Mouse (Mus musculus) hindbrain, embryonic 13.5 days (tissue): ENCODE measurements around the gene Pik3c2a. TPM values are rescaled to one million over a fixed set of nuclear protein-coding genes. Genes with fewer than 3 reads are reported as not detected.

ENCODE experiments used
- ATAC-seq: fragments of 200-750 bp; cut with Nextera tagmentation; 2 replicates; pipeline ENCODE4 v1.8.0; 2017; ENCODE audit warnings: moderate TSS enrichment; ENCODE audit not compliant: low FRiP score
- H3K27ac ChIP-seq: fragments of 300-500 bp; sonication (generic); 2 replicates; pipeline ENCODE4 v1.5.1; 2015; ENCODE audit warnings: inconsistent platforms, mild to moderate bottlenecking, moderate library complexity
- H3K27me3 ChIP-seq: fragments of 300-500 bp; sonication (generic); 2 replicates; pipeline ENCODE4 v1.6.1; 2015; ENCODE audit warnings: mild to moderate bottlenecking, inconsistent platforms
- H3K36me3 ChIP-seq: fragments of 300-500 bp; sonication (generic); 2 replicates; pipeline ENCODE4 v1.6.1; 2015; ENCODE audit warnings: mild to moderate bottlenecking, inconsistent platforms
- H3K4me1 ChIP-seq: fragments of 300-500 bp; sonication (generic); replicated peaks from 2 replicates; pipeline ENCODE4 v1.6.1; 2015; ENCODE audit warnings: inconsistent platforms
- H3K4me2 ChIP-seq: fragments of 300-500 bp; sonication (generic); 2 replicates; pipeline ENCODE4 v1.6.1; 2015; ENCODE audit warnings: inconsistent platforms, mild to moderate bottlenecking, moderate library complexity
- H3K4me3 ChIP-seq: fragments of 300-500 bp; sonication (generic); 2 replicates; pipeline ENCODE4 v1.5.1; 2015; ENCODE audit warnings: mild to moderate bottlenecking, inconsistent platforms
- H3K9ac ChIP-seq: fragments of 300-500 bp; sonication (generic); 2 replicates; pipeline ENCODE4 v1.6.1; 2015; ENCODE audit warnings: mild to moderate bottlenecking, inconsistent platforms
- H3K9me3 ChIP-seq: fragments of 300-500 bp; sonication (generic); 2 replicates; pipeline ENCODE4 v1.6.1; 2016; ENCODE audit warnings: inconsistent platforms
- WGBS: fragments of 180-500 bp; shearing (Covaris S2); methylation state at CpG from one replicate; pipeline ENCODE4 v1.1.7; 2015; 5-methylcytosine and 5-hydroxymethylcytosine counted together
- polyA plus RNA-seq: library from polyadenylated mRNA; unstranded; fragments of >200 nt; fragmentation: Nextera tagmentation; extraction: Ambion mirVana; gene quantifications from 2 replicates; pipeline ENCODE4 v1.2.1, GENCODE M21; 2015

Gene Pik3c2a
- polyA plus RNA-seq, 1 experiment from 2014 or later: 17.1 TPM

DNA sequence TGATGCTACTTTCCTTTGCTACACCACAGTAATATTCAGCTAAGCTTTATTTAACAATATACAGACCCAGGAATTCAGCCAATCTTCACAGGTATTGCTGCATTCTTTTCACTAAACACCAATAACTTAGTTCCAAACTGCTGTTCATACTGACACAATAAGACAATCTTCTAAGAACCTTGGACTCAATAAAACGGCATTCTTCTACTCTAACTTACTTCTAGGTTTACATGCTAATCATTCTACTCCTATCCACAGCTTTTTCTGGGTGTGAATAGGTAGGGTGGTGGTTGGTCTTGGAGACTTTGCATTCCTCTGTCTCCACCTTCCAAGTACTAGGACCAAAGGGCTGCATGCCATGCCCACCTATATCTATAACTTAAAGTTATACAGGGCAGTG is 69.0 kb downstream of the Pik3c2a start:
- 95% methylated on average over 1 of the region's 1 CpGs for WGBS

DNA sequence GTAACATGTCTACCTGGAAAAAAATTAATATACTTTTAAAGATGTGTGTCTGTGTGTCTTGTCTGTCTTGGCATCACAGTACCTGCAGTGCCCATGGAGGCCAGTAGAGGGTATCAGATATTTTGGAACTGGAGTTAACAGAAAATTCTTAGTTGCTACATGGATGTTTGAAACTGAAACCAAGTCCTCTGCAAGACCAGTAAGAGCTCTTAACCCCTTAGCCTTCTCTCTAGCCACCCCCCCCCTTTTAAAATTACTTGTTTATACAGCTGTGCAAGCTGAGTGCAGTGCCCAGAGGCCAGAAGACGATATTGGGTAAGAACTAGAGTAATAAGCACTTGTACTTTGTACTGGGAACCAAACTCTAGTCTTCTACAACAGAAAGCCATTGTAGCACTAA is 107.0 kb downstream of the Pik3c2a start:
- H3K36me3 ChIP-seq: peaks cover 23% of the 10 kb centered on the region
- H3K4me3 ChIP-seq: no peak overlapping the region
- H3K4me2 ChIP-seq: no peak overlapping the region
- no peak for ATAC-seq
- no peaks in the 10 kb centered on the region for H3K27me3 ChIP-seq
- no peaks in the 10 kb centered on the region for H3K9me3 ChIP-seq
- 88% methylated on average over 1 of the region's 1 CpGs for WGBS
- no peak overlapping the region for H3K9ac ChIP-seq
- peaks cover 21% of the 10 kb centered on the region for H3K4me1 ChIP-seq
- H3K27ac ChIP-seq: no peak overlapping the region

More for the DNA sequence above, 69.0 kb downstream of the Pik3c2a start:
- Histone ChIP-seq H3K36me3 (peaks cover 32% of the 10 kb centered on the region), H3K27ac (no peak overlapping the region), H3K4me1 (no peaks in the 10 kb centered on the region), H3K4me3 (no peak overlapping the region), H3K9me3 (no peaks in the 10 kb centered on the region), H3K9ac (no peak overlapping the region), H3K4me2 (no peak overlapping the region), H3K27me3 (no peaks in the 10 kb centered on the region)
- no peak for ATAC-seq

DNA sequence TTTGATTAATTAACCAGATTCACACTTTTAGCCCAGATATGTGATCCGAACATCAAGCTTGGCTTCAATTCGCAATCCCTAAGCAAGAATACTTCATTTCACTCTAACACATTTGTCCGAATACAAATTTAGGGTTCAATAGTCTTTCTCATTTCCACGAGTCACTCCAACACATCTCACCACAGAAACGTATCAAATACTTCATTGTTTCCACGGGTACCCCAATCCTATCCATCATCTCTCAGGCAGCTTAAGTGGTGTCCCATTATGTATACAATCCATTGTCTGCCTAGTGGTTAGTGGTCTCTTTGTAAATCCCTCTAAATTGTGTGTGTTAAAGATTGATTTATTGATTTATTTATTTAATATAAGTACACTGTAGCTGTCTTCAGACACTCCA is 108.1 kb downstream of the Pik3c2a start:
- peaks cover 21% of the 10 kb centered on the region for H3K4me1 ChIP-seq
- no peaks in the 10 kb centered on the region for H3K27me3 ChIP-seq
- ATAC-seq: no peak
- peak overlapping the region; percentile 75 for H3K4me2 ChIP-seq
- 74% methylated on average over 6 of the region's 6 CpGs for WGBS
- H3K9me3 ChIP-seq: no peaks in the 10 kb centered on the region
- H3K36me3 ChIP-seq: peaks cover 30% of the 10 kb centered on the region
- no peak overlapping the region for H3K27ac ChIP-seq
- no peak overlapping the region; the same call in 1 of the 2 replicates for H3K4me3 ChIP-seq
- no peak overlapping the region for H3K9ac ChIP-seq

DNA sequence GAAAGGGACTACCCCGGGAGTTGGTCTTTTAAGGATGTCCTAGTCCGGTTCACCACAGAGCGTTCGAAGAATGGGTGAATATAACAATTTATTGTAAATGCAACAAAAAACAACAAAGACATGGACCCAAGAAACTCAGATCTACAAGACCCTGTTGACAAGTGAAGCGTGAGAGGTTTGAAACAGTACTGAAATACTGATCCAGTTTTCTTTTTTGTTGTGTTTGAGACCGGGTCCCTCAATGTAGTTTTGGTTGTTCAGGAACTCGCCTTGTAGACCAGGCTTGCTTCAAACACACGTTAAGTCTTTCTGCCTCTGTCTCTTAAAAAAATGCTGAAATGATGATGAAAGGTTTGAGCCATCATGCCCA is 108.6 kb downstream of the Pik3c2a start:
- Histone ChIP-seq H3K9ac (peak overlapping the region; percentile 97), H3K4me2 (peak overlapping the region; percentile 75), H3K4me1 (peaks cover 21% of the 10 kb centered on the region), H3K27ac (peak overlapping the region; percentile 76), H3K27me3 (no peaks in the 10 kb centered on the region), H3K4me3 (peak overlapping the region; percentile 90), H3K36me3 (peaks cover 35% of the 10 kb centered on the region), H3K9me3 (no peaks in the 10 kb centered on the region)
- no peak for ATAC-seq
- 26% methylated on average over 8 of the region's 8 CpGs for WGBS

DNA sequence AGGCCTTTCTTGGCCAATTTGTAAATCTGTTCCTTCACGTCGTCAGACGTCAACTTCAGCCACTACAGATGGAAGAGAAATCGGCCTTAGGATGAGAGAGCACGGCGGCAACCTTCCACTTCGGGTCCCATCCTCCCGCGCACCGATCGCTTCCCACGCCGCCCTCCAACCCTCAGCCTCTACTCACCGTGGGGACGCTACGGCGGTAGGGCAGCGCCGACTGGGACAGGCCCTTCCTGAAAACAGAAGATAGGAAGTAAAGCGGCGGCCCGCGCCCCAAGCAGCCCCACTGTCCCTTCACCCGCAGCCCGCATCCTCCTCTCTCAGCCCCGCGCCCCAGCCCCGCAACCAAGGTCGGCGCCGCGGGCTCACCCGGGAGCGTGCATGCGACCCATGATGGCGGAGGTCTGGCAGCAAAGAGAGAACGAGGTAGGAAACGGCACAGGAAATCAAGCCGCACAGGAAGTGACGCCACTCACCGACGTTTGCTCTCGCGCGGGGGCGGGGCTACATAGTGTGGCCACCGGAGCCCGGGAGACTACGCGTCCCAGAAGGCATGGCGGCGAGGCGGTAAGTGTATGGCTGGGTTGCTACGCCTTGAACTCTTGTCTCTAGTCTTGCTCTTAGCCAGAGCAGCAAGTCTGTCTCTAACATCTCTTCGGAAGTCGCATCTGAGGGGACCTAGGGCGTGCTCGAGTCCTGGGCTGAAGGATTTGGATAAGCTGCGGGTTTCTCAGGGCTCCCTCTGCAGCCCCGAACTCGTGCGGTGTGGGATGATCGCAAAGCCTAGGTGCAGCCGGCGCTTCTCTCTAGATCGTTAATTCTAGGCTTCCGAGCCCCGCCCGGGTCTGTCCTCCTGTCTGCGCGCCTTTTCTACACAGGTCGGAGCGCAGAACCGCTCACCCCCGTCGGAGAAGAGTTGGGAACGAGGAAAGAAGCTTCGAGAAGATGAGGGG is 109.3 kb downstream of the Pik3c2a start, which contains the start of gene Rps13:
Rps13 (minus strand) TSS at position 483 of the 956 bp plus-strand sequence.
- Histone ChIP-seq H3K4me3 (peak within 1 kb of the TSS; percentile 90), H3K27ac (peak within 1 kb of the TSS; percentile 92), H3K27me3 (no peaks in the 10 kb centered on the region), H3K36me3 (peaks cover 37% of the 10 kb centered on the region), H3K9me3 (no peaks in the 10 kb centered on the region), H3K9ac (peak within 1 kb of the TSS; percentile 97), H3K4me1 (peaks cover 21% of the 10 kb centered on the region), H3K4me2 (peak within 1 kb of the TSS; percentile 75)
- WGBS: under 1% methylated on average over 78 of the region's 78 CpGs
- peak; percentile 99 for ATAC-seq

DNA sequence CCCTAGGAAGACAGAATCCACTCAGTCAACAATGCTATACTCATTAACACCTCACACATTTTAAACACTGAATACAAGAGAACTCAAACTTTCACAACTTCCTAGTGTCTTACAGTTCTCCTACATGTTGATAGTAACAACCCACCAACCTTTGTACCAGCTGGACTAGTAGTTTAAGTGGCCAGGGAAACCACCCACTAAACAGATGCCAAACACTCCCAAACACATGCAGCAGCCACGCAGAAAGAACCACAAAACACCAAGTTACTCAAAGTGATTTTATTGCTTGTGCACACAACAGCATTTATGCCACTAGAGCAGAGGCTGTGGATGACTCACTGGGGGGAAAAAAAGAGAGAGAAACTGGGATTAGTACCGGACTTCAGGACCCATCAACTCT is 112.0 kb downstream of the Pik3c2a start:
- H3K4me1 ChIP-seq: peaks cover 21% of the 10 kb centered on the region
- H3K4me2 ChIP-seq: no peak overlapping the region
- no peak overlapping the region for H3K27ac ChIP-seq
- no peak overlapping the region for H3K9ac ChIP-seq
- H3K9me3 ChIP-seq: no peaks in the 10 kb centered on the region
- no peak for ATAC-seq
- H3K27me3 ChIP-seq: no peaks in the 10 kb centered on the region
- WGBS: 90% methylated on average over 2 of the region's 2 CpGs
- no peak overlapping the region for H3K4me3 ChIP-seq
- peaks cover 52% of the 10 kb centered on the region for H3K36me3 ChIP-seq

DNA sequence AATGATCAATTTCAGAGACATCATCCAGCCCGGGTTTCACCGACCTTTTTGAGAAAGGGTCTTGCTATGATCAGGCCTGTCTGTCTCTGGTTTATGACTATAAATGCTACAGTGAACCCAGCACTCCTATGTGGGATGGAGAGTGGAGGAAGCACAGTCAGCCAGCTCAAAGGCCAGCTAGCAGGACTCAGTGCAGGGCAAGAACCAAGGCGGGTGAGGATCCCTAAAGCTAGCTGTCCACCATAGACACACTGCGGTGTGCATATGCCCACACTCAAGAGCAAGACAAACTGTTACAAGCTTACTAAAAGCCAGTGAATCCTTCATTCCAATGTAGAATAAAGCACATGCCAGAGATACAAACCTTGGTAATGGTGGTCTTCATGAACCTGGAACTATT is 113.4 kb downstream of the Pik3c2a start:
- H3K36me3 ChIP-seq: peaks cover 52% of the 10 kb centered on the region
- no peak for ATAC-seq
- no peak overlapping the region for H3K4me2 ChIP-seq
- H3K27me3 ChIP-seq: no peaks in the 10 kb centered on the region
- no peaks in the 10 kb centered on the region for H3K9me3 ChIP-seq
- H3K4me3 ChIP-seq: no peak overlapping the region
- peaks cover 17% of the 10 kb centered on the region for H3K4me1 ChIP-seq
- no peak overlapping the region for H3K27ac ChIP-seq
- no peak overlapping the region for H3K9ac ChIP-seq
- WGBS: 95% methylated on average over 4 of the region's 4 CpGs

DNA sequence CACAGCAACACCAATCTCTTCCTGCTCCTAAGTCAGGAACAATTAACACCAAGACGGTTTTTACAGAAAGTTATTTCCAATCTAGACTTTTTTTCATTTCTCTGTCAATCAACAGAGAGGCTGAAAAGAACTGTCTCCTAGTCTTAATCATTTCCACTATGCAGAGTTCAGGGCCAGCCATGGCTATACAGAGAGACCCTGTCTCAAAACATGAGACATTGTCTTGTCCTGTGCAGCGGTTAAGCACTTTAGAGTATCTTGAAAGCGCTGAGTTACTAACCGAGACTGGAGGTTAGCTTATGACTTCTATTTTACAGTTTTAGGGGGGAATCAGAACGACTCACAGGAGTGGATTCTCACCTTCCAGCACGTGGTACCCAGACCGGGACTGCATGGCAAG is 114.5 kb downstream of the Pik3c2a start:
- WGBS: 76% methylated on average over 7 of the region's 7 CpGs
- H3K36me3 ChIP-seq: peaks cover 52% of the 10 kb centered on the region
- H3K9me3 ChIP-seq: no peaks in the 10 kb centered on the region
- no peaks in the 10 kb centered on the region for H3K27me3 ChIP-seq
- H3K27ac ChIP-seq: no peak overlapping the region
- H3K4me1 ChIP-seq: peaks cover 12% of the 10 kb centered on the region
- H3K4me2 ChIP-seq: no peak overlapping the region
- ATAC-seq: no peak
- no peak overlapping the region for H3K4me3 ChIP-seq
- H3K9ac ChIP-seq: no peak overlapping the region

DNA sequence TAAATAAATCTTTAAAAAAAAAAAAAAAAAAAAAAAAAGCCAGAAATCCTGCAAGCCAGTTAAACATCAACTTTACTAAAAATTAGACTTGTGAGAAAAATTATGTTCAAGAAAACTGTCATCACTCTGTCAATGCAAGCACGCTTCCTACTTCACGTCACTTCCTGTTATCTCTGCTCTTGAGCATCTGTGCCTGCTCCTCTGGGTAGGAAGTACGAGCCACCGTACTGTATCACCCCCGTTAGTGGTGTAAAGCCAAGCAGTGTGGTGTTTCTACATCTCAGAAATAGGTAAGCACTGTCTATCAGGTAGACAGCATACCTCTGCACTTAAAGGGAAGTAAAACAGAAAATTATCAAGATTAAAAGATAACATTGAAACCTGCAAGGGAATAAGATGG is 115.3 kb downstream of the Pik3c2a start:
- no peaks in the 10 kb centered on the region for H3K9me3 ChIP-seq
- no peak overlapping the region for H3K9ac ChIP-seq
- no peak overlapping the region for H3K4me2 ChIP-seq
- no peak for ATAC-seq
- peaks cover 52% of the 10 kb centered on the region for H3K36me3 ChIP-seq
- no peak overlapping the region for H3K27ac ChIP-seq
- 87% methylated on average over 5 of the region's 5 CpGs for WGBS
- H3K4me3 ChIP-seq: no peak overlapping the region
- H3K4me1 ChIP-seq: peaks cover 12% of the 10 kb centered on the region
- H3K27me3 ChIP-seq: no peaks in the 10 kb centered on the region

DNA sequence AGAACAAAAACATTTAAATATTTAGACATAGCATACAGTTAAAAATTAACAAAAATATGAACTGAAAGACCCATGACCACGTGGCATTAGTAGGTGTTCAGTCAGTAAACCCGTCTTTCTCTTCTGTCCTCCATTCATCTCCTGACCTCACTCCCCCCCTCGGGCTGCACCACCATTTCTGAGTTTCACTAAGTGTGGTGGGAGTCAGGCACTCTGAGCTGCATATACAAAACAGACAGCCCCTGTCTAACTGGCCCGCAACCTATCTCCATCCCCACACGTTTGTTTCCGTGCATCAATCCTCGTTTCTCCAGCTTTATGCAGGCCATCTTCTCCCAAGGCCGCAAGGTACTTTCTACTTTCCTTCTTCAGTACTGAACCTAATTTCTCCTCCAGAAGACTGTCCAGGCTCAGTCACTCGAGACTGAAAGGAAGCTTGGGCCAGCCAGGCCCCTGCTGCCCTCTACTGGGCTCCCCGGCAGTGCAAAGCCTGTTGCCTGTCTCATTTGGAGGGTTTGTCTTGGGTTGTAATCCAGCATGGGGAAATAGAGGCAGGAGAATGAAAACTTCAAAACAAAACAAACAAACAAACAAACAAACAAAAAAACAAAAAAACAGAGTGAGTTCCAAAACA is 119.8 kb downstream of the Pik3c2a start:
- H3K4me3 ChIP-seq: no peak overlapping the region
- no peaks in the 10 kb centered on the region for H3K9me3 ChIP-seq
- H3K9ac ChIP-seq: no peak overlapping the region
- H3K27me3 ChIP-seq: no peaks in the 10 kb centered on the region
- 0 out of 2 replicates have a peak, but pooled peaks have one; percentile 57 for ATAC-seq
- 0 out of 2 replicates have a peak, but pooled peaks cover 3% of the 10 kb centered on the region for H3K4me1 ChIP-seq
- 35% methylated on average over 10 of the region's 10 CpGs for WGBS
- no peak overlapping the region for H3K4me2 ChIP-seq
- no peak overlapping the region for H3K27ac ChIP-seq
- H3K36me3 ChIP-seq: peaks cover 10% of the 10 kb centered on the region

DNA sequence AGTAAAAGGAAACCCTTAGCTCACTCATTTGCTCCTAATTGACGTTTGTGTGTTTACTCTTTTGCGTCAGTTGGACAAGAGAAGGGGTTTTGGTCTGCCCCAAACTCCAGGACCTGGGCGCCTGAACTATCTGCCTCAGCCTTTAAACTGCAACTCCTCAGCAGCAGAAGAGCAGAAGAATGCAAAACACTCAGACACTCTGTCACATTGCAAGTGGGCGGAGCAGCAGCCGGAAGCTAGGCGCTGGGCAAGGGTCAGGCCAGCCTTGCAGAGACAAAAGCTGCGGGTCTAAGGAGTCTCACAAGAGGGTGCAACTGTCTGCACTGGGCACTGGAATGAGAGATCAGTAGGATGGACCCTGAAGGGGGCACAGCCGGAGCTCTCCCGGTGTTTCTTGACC is 133.8 kb downstream of the Pik3c2a start:
- 0 out of 2 replicates have a peak overlapping the region, but pooled peaks have one; percentile 2 for H3K4me2 ChIP-seq
- WGBS: 14% methylated on average over 9 of the region's 9 CpGs
- no peak for ATAC-seq
- H3K9me3 ChIP-seq: no peaks in the 10 kb centered on the region
- H3K9ac ChIP-seq: no peak overlapping the region
- H3K36me3 ChIP-seq: no peaks in the 10 kb centered on the region
- no peak overlapping the region for H3K4me3 ChIP-seq
- peaks cover 26% of the 10 kb centered on the region for H3K4me1 ChIP-seq
- no peak overlapping the region for H3K27ac ChIP-seq
- H3K27me3 ChIP-seq: peaks cover 34% of the 10 kb centered on the region

DNA sequence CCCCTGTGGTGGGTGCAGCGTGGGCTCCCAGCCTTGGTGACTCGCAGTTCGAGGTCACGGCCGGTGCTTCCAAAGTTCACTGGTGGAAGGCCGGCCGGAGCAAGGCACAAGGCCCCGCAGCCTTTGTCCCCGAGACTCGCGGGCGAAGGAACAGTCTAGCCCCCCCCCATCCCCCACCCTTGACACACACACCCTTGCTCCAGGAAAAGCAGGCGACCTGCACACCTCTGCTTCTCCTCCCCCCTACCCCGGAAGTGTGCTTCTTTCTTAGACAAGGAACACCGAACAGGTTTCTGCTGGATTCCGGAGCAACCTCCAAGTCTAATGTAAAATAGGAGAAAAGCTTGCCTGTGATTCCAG is 134.6 kb downstream of the Pik3c2a start:
- 0 out of 2 replicates have a peak, but pooled peaks have one; percentile 4 for ATAC-seq

More for the DNA sequence above, 134.6 kb downstream of the Pik3c2a start:
- Histone ChIP-seq H3K27me3 (peaks cover 34% of the 10 kb centered on the region), H3K9ac (0 out of 2 replicates have a peak overlapping the region, but pooled peaks have one; percentile 72), H3K9me3 (no peaks in the 10 kb centered on the region), H3K4me3 (peak overlapping the region; percentile 75), H3K4me1 (peaks cover 26% of the 10 kb centered on the region), H3K36me3 (no peaks in the 10 kb centered on the region), H3K4me2 (peak overlapping the region; percentile 99), H3K27ac (no peak overlapping the region)
- 2% methylated on average over 15 of the region's 16 CpGs for WGBS
